Mouse (Mus musculus) monocyte, adult 5-6 weeks (primary cell): ENCODE measurements around the gene Gamt. TPM values are rescaled to one million over a fixed set of nuclear protein-coding genes. Genes with fewer than 3 reads are reported as not detected.
"Not testable (repeated sequence)": the region's sequence is repeated elsewhere in the genome, so short reads cannot be mapped to it uniquely, and the experiment has no call there.

ENCODE experiments used
- ATAC-seq: fragments of 153-309, 156-312 bp; replicated peaks from 2 replicates; pipeline ENCODE4 v1.8.0; 2017; ENCODE audit warnings: mild to moderate bottlenecking; ENCODE audit not compliant: low TSS enrichment, insufficient number of reproducible peaks, severe bottlenecking, poor library complexity, low FRiP score
- total RNA-seq: library from RNA; stranded (forward); fragments of 200-1000, 200-491, 200-594 nt; gene quantifications from 3 replicates; pipeline ENCODE4 v1.2.3, GENCODE M21; 2017

Gamt gene
- total RNA-seq, 1 experiment from 2014 or later: 3.8 TPM

DNA sequence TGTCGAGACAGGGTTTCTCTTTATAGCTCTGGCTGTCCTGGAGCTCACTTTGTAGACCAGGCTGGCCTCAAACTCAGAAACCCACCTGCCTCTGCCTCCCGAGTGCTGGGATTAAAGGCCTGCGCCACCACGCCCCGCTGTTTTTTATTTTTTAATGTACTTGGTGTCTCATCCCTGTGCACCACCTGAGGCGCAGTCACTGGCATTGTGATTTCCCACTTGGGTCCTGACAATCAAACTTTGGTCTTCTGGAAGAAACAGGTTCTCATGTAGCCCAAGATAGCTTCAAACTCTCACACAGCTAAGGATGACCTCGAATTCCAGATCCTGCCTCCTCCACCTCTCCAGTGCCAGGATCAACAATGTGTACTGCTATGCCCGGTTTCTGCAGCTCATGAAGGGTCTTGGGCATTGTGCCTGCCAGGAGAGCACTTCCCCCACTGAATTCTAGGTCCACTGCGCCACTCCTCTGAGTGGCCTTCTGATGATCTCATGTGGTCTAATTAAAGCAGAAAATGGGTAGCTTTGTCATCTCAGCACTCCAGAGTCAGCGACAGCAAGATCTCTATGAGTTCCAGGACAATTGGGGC, 2.1 kb upstream of the Gamt start:
- no peak for ATAC-seq

DNA sequence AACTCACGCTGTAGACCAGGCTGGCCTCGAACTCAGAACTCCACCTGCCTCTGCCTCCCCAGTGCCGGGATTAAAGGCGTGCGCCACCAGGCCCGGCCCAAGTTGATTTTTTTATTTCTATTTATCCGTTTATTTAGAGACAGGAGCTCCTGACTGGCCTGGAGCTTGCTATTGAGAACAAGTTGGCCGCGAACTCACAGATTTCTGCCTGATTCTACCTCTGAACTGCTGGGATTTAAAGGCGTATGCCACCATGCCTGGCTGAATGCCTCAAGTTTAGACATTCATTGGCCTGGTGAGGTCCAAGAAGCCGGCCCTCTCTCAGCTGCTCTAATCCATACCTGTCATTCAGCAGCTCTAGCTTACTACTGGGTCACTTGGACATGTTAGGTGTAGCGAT, 1.4 kb upstream of the Gamt start:
- no peak for ATAC-seq

- peak; percentile 72 for ATAC-seq
Observed at GRCm38 (mm10) chr10:80261585-80261968, 765 bp upstream of the Gamt start.

DNA sequence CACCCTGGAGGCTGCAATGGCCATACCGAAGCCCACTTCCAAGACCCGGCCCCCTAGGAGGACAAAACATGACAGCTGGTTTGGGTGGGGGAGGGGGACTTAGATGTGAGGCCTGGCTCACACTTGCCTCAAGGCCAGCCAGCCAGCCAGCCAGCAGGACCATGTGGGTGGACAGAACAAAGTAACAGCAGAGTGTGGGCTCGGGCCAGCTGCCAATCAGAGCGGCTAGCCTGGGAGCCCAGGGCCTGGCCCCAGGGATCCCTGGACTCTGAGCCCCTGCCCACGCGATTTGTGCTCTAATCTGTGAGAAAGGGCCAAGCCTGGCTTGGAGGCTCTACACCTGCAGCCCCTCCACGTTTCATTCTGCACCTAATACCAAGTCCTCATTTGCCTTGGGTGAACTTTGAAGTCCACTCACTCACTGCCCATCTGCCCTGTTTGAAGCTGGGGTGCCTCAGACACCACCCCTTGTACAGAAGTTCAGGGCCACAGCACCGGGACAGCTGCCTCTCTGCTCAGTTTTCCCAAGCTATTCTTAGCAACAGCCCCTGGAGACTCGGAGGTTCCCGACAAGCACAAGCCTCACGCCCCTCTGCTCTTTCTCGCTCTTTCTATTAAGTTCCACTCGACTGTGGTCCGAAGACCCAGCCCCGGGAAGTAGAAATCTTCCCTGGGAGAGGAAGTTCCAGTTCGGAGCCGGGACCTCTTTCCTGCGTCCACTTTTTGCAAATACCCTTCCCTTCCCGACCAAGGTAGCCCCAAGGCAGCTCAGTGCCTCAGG, 761 bp downstream of the Gamt start:
- no peak for ATAC-seq

- ATAC-seq: no peak
Observed at GRCm38 (mm10) chr10:80259463-80259805, 1.4 kb downstream of the Gamt start.

DNA sequence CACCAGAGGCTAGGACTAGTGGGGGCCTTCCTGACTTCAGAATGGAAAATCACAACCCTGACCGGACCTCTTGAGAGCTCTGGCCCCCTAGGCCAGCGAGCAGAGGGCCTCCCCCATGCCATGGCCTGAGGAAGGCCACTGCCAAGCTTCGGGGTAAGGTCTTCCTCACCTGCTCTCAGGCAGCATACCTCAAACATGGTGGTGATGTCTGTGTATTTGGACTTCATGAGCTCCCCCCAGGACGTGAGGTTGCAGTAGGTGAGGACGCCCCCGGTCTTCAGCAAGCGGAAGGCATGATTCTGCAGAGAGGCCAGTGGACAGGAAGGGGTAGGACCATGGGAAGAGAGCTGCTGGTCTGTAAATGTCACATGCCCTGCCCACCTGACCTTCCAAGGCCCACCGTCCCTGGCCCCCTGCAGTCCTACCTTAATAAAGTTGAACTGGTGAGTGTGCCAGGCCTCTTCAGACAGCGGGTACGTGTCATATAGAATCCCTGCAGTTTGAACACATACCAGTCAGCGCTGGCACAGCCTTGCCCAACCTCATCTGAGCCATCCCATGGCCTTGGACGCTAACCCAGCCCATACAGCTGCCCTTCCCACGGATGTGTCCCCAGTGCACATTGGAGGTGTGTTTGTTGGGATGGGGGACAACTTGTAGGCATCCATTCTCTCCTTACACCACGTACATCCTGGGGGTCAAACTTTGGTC, 1.9 kb downstream of the Gamt start:
- no peak for ATAC-seq

DNA sequence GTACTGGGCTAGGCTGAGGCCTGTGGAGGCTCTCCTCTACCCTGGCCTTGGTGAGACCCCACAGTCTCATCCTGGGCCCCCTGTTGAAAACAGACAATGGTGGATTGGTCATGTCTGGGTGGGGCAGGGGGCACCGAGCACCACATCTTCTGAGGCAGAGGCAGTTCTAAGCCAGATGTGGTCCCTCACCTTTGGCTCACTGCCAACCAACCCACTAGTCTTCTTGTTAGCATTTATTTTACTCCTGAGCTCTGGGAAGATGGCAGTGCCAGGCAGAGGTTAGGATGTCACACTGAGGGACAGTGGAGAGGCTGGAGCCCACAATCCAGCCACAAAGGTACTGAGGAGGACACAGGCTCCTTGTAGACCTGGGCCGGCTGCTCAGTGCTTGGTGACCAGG, 2.9 kb downstream of the Gamt start:
- ATAC-seq: no peak

GRCm38 (mm10) chr10:80255881-80256535, 4.8 kb downstream of the Gamt start:
- ATAC-seq: no peak

DNA sequence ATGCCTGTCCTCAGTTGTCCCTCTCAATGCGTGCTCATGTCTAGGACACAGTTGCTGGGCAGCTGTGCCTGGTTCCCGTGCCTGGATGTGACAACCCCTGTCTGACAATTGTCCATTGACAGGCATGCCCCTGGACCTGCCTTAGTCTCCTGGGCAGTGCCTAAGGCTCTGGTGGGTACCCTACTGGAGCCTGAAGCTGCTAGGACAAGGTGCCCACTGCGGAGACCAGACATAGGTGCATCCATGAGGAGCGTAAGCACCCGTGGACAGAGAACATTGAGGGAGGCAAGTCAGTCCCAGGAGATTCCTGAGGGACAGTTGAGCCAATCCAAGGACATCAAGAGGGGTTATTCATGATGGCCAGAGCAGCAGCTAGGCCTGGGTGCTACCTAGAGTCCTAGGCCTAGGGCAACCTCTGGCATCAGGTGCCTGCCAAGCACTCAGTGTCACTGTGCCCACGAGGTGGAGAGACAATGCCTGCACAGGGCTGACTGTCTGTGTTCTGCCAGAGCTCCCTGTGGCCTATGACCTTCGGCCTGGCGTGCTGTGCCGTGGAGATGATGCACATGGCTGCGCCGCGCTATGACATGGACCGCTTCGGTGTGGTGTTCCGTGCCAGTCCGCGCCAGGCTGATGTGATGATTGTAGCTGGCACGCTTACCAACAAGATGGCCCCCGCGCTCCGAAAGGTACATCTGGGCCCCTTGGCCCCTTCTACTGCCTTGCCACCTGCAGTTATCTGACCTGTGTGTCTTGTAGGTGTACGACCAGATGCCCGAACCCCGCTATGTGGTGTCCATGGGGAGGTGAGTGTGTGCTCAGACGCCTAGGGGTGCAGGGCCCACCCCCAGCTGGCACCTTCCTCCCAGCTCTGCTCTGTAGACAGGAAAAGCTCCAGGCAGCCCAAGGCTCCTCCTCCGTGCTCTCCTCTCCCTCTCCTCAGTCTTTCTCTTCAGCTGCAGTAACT, 6.2 kb downstream of the Gamt start:
- ATAC-seq: no peak

DNA sequence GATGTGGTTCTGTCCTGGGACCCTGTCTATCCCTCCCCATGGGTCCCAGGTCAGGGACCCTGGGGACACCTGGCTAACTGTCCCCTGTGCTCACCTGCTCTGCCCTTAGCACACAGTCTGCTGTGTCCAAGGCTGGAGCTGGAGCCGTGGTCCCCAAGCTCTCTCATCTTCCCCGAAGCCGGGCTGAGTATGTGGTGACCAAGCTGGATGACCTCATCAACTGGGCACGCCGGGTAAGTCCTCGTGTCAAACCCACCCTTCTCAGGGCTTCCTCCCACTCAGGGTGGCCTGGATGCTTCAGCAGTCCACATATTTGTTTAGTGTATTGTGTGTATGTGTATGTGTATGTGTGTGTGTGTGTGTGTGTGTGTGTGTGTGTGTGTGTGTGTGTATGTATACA, 7.3 kb downstream of the Gamt start:
- no peak for ATAC-seq

- no peak for ATAC-seq
Observed at GRCm38 (mm10) chr10:80252493-80253274, 8.1 kb downstream of the Gamt start.

- no peak for ATAC-seq
Observed at GRCm38 (mm10) chr10:80252011-80252410, 8.8 kb downstream of the Gamt start.

GRCm38 (mm10) chr10:80250573-80250972, 10.2 kb downstream of the Gamt start:
- no peak for ATAC-seq

- ATAC-seq: no peak
Observed at GRCm38 (mm10) chr10:80250059-80250458, 10.8 kb downstream of the Gamt start.

DNA sequence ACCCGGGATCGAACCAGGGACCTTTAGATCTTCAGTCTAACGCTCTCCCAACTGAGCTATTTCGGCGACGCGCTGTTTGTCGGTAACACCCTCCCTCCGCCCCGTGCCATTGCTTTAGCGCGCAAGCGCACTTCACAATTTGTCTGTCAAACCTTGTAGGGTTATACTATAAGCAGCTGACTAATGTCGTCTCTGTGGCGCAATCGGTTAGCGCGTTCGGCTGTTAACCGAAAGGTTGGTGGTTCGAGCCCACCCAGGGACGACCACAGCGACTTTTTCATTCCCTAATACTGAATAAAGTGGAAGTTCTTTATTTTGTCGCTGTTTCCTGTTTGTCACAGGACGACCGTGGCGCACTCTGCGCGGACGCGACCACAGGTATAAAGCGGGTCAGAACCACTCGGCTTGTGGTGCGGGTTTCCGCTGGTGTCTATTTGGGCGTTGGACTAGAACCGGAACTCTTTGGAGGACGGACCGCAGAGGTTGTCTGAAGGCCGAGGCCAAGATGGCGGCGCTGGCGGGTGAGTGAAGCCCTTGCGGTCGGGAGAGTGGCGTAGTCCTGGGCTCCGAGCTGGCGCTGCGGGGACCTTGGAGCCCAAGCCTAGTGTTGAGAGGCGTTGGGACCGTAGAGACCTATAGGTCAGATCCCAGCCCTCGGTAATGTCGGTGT, 11.7 kb downstream of the Gamt start, which contains the start of gene Ndufs7:
Gene Ndufs7, plus strand, starts transcription at position 151 of the 670 bp plus-strand sequence.
- ATAC-seq: peak; percentile 72

DNA sequence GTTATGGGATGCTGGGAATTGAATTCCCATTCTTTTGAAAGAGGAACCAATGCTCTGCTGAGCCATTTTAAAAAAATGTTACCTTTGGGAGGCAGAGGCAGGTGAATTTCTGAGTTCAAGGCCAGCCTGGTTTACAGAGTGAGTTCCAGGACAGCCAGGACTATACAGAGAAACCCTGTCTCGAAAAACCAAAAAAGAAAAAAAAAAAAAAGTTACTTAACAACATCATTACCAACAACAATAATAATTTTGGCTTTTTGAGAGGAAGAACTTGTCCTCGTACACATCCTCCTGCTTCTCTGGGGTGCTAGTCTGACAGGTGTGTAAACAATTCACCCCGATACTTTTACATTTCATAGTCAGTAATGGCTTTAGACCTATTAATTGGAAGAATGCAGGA, 12.4 kb downstream of the Gamt start:
- ATAC-seq: not testable (repeated sequence)

DNA sequence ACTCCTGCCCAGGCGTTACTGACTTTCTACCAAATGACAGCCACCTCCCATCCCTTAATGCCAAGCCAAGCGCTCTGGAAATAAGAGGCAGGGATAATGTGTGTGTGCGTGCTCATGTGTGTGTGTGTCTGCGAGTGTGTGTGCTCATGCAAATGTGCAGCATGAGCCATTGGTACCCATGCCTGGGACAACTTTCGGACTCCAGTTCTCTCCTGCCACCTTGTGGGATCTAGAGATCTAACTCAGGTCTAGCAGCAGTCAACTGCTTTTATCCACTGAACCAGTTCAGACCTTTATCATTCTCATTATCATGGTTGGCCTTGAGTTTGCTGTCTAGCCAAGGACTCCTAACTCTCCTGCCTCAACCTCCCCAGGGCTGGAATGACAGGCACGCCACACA, 13.0 kb downstream of the Gamt start:
- no peak for ATAC-seq
